Mouse (Mus musculus) cerebellum, adult 2 months (tissue): ENCODE measurements at regions not wholly inside any gene's neighbourhood (a gene's known extent, or its start where the extent isn't known, plus 50 kb on each side); places are given as distances from the start of the nearest gene placed in this dataset.

ENCODE experiments used
- CTCF ChIP-seq: fragments of 200-500 bp; IDR thresholded peaks from 2 replicates; pipeline ENCODE4 v1.5.1; 2011; ENCODE audit warnings: low read depth, mild to moderate bottlenecking, control low read depth, low read length, moderate library complexity, borderline replicate concordance; ENCODE audit not compliant: insufficient read depth
- POLR2A ChIP-seq: fragments of 200-500 bp; IDR thresholded peaks from 2 replicates; pipeline ENCODE4 v1.6.1; 2011; ENCODE audit warnings: low read length, control low read depth, borderline replicate concordance; ENCODE audit not compliant: insufficient read depth

DNA sequence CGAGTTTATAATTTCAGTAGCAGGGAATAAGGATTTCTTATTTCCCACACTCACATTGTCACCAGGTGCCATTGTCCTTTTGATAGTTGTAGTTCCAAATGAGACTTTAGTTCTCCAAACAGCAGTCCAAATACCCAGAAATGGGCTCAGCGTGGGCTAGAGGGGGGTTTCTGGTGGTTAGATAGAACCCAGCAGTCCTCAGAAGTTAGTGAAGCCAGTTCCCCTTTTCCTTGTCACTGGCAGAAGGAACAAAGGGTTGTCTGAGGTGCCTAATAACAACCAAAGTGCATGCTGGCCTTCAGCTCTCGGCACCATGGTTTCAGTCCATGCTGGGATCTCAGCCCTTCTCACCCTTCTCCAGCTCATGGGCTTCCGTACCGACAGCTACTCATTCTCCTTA, 118.1 kb upstream of the Slc38a2 start:
- no peak for TF ChIP-seq CTCF
- TF ChIP-seq POLR2A, result no peak
